Mouse (Mus musculus): Measurements from ENCODE around the gene 1700056E22Rik. TPM values are rescaled to one million over a fixed set of nuclear protein-coding genes. Genes with fewer than 3 reads are reported as not detected.

1700056E22Rik gene
- polyA plus RNA-seq, 1 experiment: 0.97 TPM

DNA sequence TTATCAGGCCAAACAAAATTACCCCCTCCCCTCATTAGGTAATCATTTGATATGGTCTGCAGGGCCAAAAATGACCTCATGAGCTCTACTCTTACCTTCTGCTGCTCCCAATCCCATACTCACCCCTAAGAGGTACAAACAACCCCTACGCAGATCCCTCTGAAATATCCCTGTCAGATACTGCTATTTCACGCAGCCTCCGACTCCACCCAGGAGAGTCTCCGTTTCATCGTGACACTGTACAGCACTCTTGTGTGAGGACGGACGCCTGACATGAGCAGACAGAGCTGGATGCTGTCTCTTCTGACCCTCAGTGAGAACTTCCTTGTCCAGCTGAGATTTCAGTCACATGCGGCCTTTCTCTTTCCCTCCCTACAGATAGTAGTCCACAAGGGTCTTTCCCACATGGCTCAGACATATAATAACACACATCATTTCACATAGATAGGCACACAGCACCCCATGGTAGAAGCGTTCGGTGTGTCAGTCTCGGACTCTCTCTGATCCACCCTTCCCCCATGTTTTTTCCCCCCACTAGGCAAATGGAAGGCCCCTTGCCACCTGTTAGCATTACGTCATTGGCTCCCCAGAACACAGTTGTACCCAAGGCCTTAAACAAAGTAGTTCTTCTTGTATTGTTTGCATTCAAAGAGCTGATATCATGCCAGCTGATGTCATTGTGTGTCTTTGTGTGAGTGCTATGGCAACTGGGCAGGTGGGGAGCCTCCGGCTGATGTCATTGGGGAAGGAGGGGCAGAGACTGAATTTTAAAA is 31.7 kb upstream of the 1700056E22Rik start:
- Histone ChIP-seq H3K4me3 (replicated peaks; ENCODE audit: extremely low read depth, low read depth, low read length) (no peak overlapping the region), H3K4me1 (ENCODE audit: control insufficient read depth, insufficient read depth, low read length) (peaks cover 18% of the 10 kb centered on the region)
- TF ChIP-seq POLR2A (IDR thresholded peaks at IDR 0.05; ENCODE audit: borderline replicate concordance, extremely low read depth, low read depth, low read length) (no peak), CTCF (IDR thresholded peaks at IDR 0.05; ENCODE audit: insufficient read depth, low read length) (no peak)
- DNase-seq: no peak
- 80% methylated on average over 13 of the region's 13 CpGs for WGBS

DNA sequence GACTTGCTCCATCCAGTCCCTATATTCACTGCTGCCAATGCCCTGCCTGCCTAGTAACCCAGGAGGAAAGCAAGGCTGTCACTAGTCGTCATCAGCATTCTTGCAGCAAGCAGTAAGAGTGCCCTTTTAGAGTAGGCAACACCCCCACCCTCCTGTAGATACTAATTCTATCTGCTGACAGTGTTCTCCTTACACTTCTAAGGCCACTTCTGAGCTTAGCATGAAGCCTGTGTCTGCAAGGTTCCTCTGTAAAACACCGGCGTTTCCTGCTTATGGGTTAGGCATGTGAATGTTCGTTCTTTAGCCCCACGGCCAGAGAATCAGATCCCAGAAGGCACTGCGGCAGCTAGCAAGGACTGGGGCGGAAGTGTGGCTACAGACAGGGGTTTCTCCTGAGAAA is 30.2 kb upstream of the 1700056E22Rik start:
- TF ChIP-seq CTCF (IDR thresholded peaks at IDR 0.05; ENCODE audit: insufficient read depth, low read length) (no peak), POLR2A (IDR thresholded peaks at IDR 0.05; ENCODE audit: borderline replicate concordance, extremely low read depth, low read depth, low read length) (no peak)
- 68% methylated on average over 7 of the region's 7 CpGs for WGBS
- H3K4me1 ChIP-seq (ENCODE audit: control insufficient read depth, insufficient read depth, low read length): peaks cover 24% of the 10 kb centered on the region
- no peak for DNase-seq
- no peak overlapping the region for H3K4me3 ChIP-seq (replicated peaks; ENCODE audit: extremely low read depth, low read depth, low read length)

DNA sequence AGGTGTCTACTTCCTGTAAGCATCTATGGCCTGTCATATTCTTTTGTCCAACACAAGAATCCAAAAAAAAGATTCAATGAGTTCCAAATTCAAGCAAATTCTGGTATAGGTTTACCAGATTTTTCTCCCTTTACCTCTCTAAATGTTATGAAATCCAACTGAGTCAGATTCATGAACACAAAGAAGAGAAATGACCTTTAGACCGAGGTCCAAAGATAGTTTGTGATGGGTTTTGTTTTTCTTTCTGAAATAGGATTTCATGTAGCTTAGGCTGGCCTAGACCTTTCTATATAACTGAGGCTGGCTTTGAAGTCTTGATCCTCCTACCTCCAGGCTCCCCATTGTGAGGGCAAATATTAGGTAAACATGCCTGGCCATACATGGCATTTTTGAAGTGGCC is 27.8 kb upstream of the 1700056E22Rik start:
- Histone ChIP-seq H3K4me1 (ENCODE audit: control insufficient read depth, insufficient read depth, low read length) (peaks cover 23% of the 10 kb centered on the region), H3K4me3 (replicated peaks; ENCODE audit: extremely low read depth, low read depth, low read length) (no peak overlapping the region)
- no peak for TF ChIP-seq CTCF (IDR thresholded peaks at IDR 0.05; ENCODE audit: insufficient read depth, low read length)
- no peak for TF ChIP-seq POLR2A (IDR thresholded peaks at IDR 0.05; ENCODE audit: borderline replicate concordance, extremely low read depth, low read depth, low read length)
- no peak for DNase-seq
- WGBS: 84% methylated on average over 1 of the region's 1 CpGs

DNA sequence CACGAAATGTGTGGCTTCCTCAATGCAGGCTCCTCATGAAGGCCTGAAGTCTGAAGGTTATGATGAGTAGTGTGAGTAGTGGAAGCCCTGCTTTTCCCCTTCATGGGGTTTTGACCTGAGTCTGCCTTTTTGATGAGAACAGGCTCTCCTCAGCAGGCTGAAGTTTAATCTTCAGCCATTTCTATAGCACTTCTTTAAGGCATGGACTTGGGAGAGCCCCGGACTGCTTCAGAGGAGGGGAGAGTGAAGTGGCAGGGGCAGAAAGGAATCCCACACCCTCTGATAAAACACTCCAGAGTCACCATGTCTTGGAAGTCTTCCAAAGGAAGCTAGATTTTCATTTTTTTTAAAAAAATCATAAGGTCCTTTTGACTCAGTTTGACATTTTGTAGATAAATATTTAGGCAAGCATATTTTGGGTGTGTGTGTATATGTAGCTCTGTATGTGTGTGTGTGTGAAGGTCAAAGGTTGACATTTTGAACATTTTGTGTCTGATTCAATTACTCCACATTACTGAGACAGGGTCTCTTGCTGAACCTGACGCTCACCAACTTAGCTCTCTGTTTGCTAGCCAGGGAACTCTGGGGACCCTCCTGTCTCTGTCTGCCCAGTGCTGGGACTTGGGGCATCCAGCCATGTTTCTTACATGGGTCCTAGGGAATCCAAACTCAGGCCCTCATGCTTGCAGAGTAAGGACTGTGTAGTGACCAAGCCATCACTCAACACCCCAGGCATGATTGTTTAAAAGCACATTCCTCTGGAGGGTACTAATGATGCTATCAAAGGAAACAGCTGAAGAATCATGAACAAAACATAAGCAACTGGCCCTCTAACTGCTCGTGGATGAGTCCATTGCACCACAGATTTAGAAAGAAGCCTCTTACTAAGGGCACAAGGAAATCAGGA is 27.0 kb upstream of the 1700056E22Rik start:
- WGBS: 43% methylated on average over 4 of the region's 4 CpGs
- TF ChIP-seq CTCF (IDR thresholded peaks at IDR 0.05; ENCODE audit: insufficient read depth, low read length): no peak
- TF ChIP-seq POLR2A (IDR thresholded peaks at IDR 0.05; ENCODE audit: borderline replicate concordance, extremely low read depth, low read depth, low read length): no peak
- Histone ChIP-seq H3K4me1 (ENCODE audit: control insufficient read depth, insufficient read depth, low read length) (peaks cover 17% of the 10 kb centered on the region), H3K4me3 (replicated peaks; ENCODE audit: extremely low read depth, low read depth, low read length) (no peak overlapping the region)
- no peak for DNase-seq

DNA sequence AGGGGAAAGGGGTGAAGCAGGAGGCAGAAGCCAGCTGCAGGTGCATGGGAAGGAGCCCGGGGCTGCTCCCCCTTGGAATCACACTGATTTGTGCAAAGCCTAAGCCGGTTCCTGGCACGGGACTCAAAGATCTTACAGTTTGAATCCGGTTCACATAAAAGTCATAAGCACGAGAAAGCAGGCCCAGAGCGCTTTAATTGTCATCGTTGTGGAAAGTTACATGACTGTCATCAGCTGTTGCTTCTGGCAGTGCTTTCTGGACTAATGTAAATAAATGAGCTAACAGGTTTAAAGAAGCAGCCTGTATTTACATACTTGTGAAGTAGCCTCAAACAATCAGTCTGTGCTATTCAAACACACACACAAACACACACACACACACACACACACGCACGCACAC is 26.3 kb upstream of the 1700056E22Rik start:
- peaks cover 17% of the 10 kb centered on the region for H3K4me1 ChIP-seq (ENCODE audit: control insufficient read depth, insufficient read depth, low read length)
- DNase-seq: peak; percentile 49
- H3K4me3 ChIP-seq (replicated peaks; ENCODE audit: extremely low read depth, low read depth, low read length): no peak overlapping the region
- no peak for TF ChIP-seq CTCF (IDR thresholded peaks at IDR 0.05; ENCODE audit: insufficient read depth, low read length)
- WGBS: 26% methylated on average over 9 of the region's 9 CpGs

DNA sequence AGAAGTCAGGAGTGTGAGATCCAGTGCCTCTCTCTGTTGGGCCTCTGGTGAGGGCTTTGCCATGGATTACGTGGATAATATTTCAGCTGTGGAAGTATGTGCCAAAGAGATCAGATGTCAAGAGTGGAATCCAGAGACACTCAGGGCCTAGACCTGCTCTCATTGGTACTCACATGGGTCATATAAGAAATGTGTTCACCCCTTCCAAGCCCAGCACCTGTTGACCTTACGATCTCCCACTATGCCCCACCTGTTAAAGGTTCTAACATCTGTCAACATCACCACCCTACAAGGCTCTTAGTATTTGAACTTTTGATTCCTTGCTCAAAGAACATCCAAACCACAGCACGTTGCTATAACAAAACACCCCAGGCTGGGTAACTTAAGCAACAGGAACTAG is 25.7 kb upstream of the 1700056E22Rik start:
- no peak for DNase-seq
- 72% methylated on average over 3 of the region's 3 CpGs for WGBS
- no peak overlapping the region for H3K4me3 ChIP-seq (replicated peaks; ENCODE audit: extremely low read depth, low read depth, low read length)
- TF ChIP-seq POLR2A (IDR thresholded peaks at IDR 0.05; ENCODE audit: borderline replicate concordance, extremely low read depth, low read depth, low read length) (no peak), CTCF (IDR thresholded peaks at IDR 0.05; ENCODE audit: insufficient read depth, low read length) (no peak)
- peaks cover 17% of the 10 kb centered on the region for H3K4me1 ChIP-seq (ENCODE audit: control insufficient read depth, insufficient read depth, low read length)

DNA sequence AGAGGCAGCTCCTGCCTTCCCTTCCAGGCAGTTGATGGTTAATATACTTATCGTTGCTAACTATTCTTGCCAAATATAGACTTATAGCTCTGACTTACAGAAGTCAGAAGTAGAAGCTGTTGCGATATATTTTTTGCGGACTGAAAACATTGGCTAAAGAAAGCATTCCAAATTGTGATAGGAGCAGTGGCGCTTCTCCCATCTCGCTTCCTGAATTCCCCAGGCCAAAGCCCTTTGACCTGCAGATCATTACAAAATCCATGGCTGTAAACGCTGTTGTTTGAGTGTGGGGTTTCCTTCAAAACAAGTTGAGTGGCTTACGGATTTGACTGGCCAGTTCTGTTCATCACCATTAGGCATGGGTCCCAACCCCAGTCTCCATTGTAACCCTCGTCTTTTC is 24.1 kb upstream of the 1700056E22Rik start:
- peaks cover 20% of the 10 kb centered on the region for H3K4me1 ChIP-seq (ENCODE audit: control insufficient read depth, insufficient read depth, low read length)
- no peak overlapping the region for H3K4me3 ChIP-seq (replicated peaks; ENCODE audit: extremely low read depth, low read depth, low read length)
- no peak for DNase-seq
- 73% methylated on average over 8 of the region's 8 CpGs for WGBS
- TF ChIP-seq CTCF (IDR thresholded peaks at IDR 0.05; ENCODE audit: insufficient read depth, low read length) (no peak), POLR2A (IDR thresholded peaks at IDR 0.05; ENCODE audit: borderline replicate concordance, extremely low read depth, low read depth, low read length) (no peak)

DNA sequence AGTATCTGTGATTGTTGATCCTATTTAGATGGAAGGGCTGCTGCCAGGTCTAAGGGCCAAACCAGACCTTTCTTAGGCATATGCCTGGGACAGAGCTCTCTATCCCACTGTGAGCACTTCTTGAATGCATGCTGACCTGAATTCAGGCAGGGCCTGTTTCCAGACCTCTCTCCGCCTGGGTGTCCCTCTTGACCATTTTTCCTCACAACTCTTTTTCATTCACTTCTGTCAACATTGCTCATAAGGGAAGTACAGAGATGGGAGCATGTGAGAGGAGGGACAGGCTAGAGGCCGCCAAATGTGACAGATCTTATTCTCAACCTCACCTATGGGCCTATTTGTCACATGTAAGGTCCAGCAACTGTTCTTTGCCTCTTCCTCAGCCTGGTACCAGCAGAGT is 20.1 kb upstream of the 1700056E22Rik start:
- H3K4me1 ChIP-seq (ENCODE audit: control insufficient read depth, insufficient read depth, low read length): peaks cover 14% of the 10 kb centered on the region
- TF ChIP-seq CTCF (IDR thresholded peaks at IDR 0.05; ENCODE audit: insufficient read depth, low read length) (no peak), POLR2A (IDR thresholded peaks at IDR 0.05; ENCODE audit: borderline replicate concordance, extremely low read depth, low read depth, low read length) (no peak)
- DNase-seq: no peak
- no peak overlapping the region for H3K4me3 ChIP-seq (replicated peaks; ENCODE audit: extremely low read depth, low read depth, low read length)
- WGBS: 73% methylated on average over 2 of the region's 2 CpGs

DNA sequence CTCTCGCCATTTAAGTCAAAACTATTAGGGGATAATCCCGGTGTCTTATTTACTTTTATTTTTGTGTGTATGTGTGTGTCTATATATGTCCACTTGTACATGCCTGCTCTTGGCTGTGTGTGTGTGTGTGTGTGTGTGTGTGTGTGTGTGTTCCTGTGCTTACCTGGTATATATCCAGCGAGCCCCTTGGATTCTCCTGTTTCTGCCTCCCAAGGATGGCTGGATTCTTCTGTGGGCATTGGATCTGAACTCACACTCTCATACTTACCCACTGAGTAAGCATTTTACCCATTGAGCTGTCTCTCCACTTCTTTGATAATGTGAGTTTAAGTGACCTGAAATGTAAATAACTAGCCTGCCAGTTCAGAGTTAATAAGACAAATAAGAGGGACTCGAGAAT is 19.6 kb upstream of the 1700056E22Rik start:
- TF ChIP-seq POLR2A (IDR thresholded peaks at IDR 0.05; ENCODE audit: borderline replicate concordance, extremely low read depth, low read depth, low read length): no peak
- TF ChIP-seq CTCF (IDR thresholded peaks at IDR 0.05; ENCODE audit: insufficient read depth, low read length): no peak
- no peak overlapping the region for H3K4me3 ChIP-seq (replicated peaks; ENCODE audit: extremely low read depth, low read depth, low read length)
- DNase-seq: no peak
- H3K4me1 ChIP-seq (ENCODE audit: control insufficient read depth, insufficient read depth, low read length): peaks cover 18% of the 10 kb centered on the region
- 64% methylated on average over 4 of the region's 4 CpGs for WGBS

All from lung, adult 2 months (tissue).